Mouse (Mus musculus): ENCODE results near the gene Ada.

DNA sequence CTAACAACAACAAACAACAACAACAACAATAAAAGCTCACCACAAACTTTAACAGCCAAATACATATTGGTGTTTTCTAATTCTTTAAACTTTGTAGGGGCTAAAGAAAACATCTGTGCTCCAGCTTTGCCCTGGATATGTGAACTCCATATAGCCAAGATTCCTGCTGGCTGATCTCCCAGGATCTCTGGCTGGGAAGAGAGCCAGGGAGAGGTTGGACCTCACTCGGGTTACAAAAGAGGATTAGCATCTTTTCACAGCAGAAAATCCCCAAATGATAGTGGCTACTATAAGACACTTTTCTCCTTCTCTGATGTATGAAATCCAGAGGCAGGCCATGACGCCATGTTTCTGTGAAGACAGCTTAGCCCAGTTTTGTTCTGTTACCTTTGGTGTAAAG is 6.7 kb upstream of the Ada start:
- no peak for TF ChIP-seq MYC (IDR thresholded peaks at IDR 0.05; ENCODE audit: low read depth, low read length)
- no peak for TF ChIP-seq MAFK (IDR thresholded peaks at IDR 0.05; ENCODE audit: insufficient replicate concordance, low read length)
- TF ChIP-seq EP300 (IDR thresholded peaks at IDR 0.05; ENCODE audit: low read length) = no peak
- no peak for TF ChIP-seq SMC3 (IDR thresholded peaks at IDR 0.05; ENCODE audit: low read depth, low read length)
- no peak for TF ChIP-seq CTCF (conservative IDR thresholded peaks at IDR 0.05 in 1 of 2, IDR thresholded peaks at IDR 0.05 in 1 of 2; ENCODE audit: low read depth in 2 of 2, low read length in 2 of 2)
- no peak for TF ChIP-seq BHLHE40 (IDR thresholded peaks at IDR 0.05; ENCODE audit: low read depth, low read length)
- TF ChIP-seq ELF1 (IDR thresholded peaks at IDR 0.05; ENCODE audit: low read depth, low read length) = no peak
- TF ChIP-seq RAD21 (IDR thresholded peaks at IDR 0.05; ENCODE audit: low read depth, low read length) = no peak
- no peak for TF ChIP-seq POLR2AphosphoS2 (IDR thresholded peaks at IDR 0.05; ENCODE audit: low read depth, low read length)
- TF ChIP-seq RCOR1 (conservative IDR thresholded peaks at IDR 0.05; ENCODE audit: low read depth, low read length) = no peak
- no peak for TF ChIP-seq MAX (IDR thresholded peaks at IDR 0.05; ENCODE audit: low read length)

All from CH12.LX (cell line).